Mouse (Mus musculus) heart, embryonic 16.5 days (tissue): ENCODE measurements around the gene Dennd2d. TPM values are rescaled to one million over a fixed set of nuclear protein-coding genes. Genes with fewer than 3 reads are reported as not detected.

ENCODE experiments used
- polyA plus RNA-seq: library from polyadenylated mRNA; unstranded; fragments of >200 nt; fragmentation: Nextera tagmentation; extraction: Ambion mirVana; gene quantifications from 2 replicates; pipeline ENCODE4 v1.2.1, GENCODE M21; 2015

The Dennd2d gene
- polyA plus RNA-seq, 1 experiment from 2014 or later = 7.4 TPM

Other genes with a start within 250 kb of the Dennd2d start
- gene Chil6, start 76.2 kb upstream of the Dennd2d start, polyA plus RNA-seq = not detected in 2 replicates
- gene Dram2, start 65.4 kb downstream of the Dennd2d start, polyA plus RNA-seq = 73.8 and 80.1 TPM in 2 replicates
- 34.8 and 35.1 TPM in 2 replicates for gene Cept1, start 65.4 kb downstream of the Dennd2d start, polyA plus RNA-seq
- gene Lrif1, start 202.6 kb downstream of the Dennd2d start, polyA plus RNA-seq = 10.4 and 13.3 TPM in 2 replicates